Mouse (Mus musculus) E14TG2a.4 (cell line): Measurements from ENCODE around the gene Med27.

Experiments used
- CTCF ChIP-seq: conservative IDR thresholded peaks from 2 replicates; pipeline ENCODE4 v1.5.1; 2014; ENCODE audit warnings: low read length
- NANOG ChIP-seq: IDR thresholded peaks from 2 replicates; pipeline ENCODE4 v1.6.1; 2014; ENCODE audit warnings: borderline replicate concordance, low read length, mixed read lengths

DNA sequence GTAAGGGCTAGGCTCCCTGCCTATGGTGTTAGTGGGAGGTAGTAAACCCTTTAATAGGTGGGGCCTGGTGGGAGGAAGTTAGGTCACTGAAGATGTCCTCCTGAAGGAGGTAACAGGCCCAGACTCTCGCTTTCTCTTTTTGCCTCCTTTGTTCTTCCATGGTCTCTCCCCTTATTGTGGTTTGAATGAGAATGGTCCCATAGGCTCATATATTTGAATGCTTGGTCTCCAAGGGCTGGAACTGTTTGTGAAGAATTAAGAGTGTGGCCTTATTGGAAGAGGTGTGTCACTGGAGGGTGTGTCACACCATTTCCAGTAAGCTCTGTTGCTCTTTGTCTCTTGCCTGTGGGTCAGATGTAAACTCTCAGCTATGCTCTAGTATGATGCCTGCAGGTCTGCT is 16.1 kb upstream of the Med27 start:
- TF ChIP-seq CTCF (no peak), NANOG (no peak)
